Mouse (Mus musculus) gastrocnemius, adult 18-20 months (tissue): ENCODE data around the gene Cyb561d2. TPM values are rescaled to one million over a fixed set of nuclear protein-coding genes. Genes with fewer than 3 reads are reported as not detected.

Experiments used
- DNase-seq: peaks from one replicate; pipeline ENCODE4 v3.0.0; 2021; ENCODE audit warnings: low spot score
- total RNA-seq, 2 experiments: library from RNA; stranded (reverse); gene quantifications; 2 replicates each; pipeline ENCODE4 v1.2.3; 2021

Gene Cyb561d2
- total RNA-seq, 2 experiments from 2014 or later = 3.0 to 4.1 TPM

GRCm38 (mm10) chr9:107551117-107551889 lies 9.3 kb upstream of the Cyb561d2 start, which contains the start of gene Rassf1:
Rassf1 (plus strand) TSS chr9:107551555.
- peak; percentile 66 for DNase-seq

GRCm38 (mm10) chr9:107550491-107551116 lies 8.6 kb upstream of the Cyb561d2 start:
- no peak for DNase-seq

- DNase-seq = no peak
These were observed 7.5 kb upstream of the Cyb561d2 start for GRCm38 (mm10) chr9:107549297-107550074.

GRCm38 (mm10) chr9:107548820-107549219 lies 6.8 kb upstream of the Cyb561d2 start:
- no peak for DNase-seq

GRCm38 (mm10) chr9:107547957-107548356 lies 6.0 kb upstream of the Cyb561d2 start:
- no peak for DNase-seq

GRCm38 (mm10) chr9:107547026-107547425 lies 5.0 kb upstream of the Cyb561d2 start, which contains the start of gene Zmynd10:
Zmynd10 (plus strand) TSS chr9:107547298.
- DNase-seq = peak; percentile 81

- DNase-seq = peak; percentile 78
These were observed 3.6 kb upstream of the Cyb561d2 start for GRCm38 (mm10) chr9:107545602-107546001.

GRCm38 (mm10) chr9:107545199-107545598 lies 3.2 kb upstream of the Cyb561d2 start:
- DNase-seq = no peak

GRCm38 (mm10) chr9:107544729-107545128 lies 2.7 kb upstream of the Cyb561d2 start:
- DNase-seq = no peak

- DNase-seq = no peak
These were observed 2.3 kb upstream of the Cyb561d2 start for GRCm38 (mm10) chr9:107544196-107544700.

- no peak for DNase-seq
These were observed 1.3 kb upstream of the Cyb561d2 start for GRCm38 (mm10) chr9:107543299-107543698.

- DNase-seq = no peak
These were observed 728 bp upstream of the Cyb561d2 start for GRCm38 (mm10) chr9:107542721-107543120.

GRCm38 (mm10) chr9:107542352-107542686 lies 326 bp upstream of the Cyb561d2 start:
- no peak for DNase-seq

GRCm38 (mm10) chr9:107541005-107541404 lies 988 bp downstream of the Cyb561d2 start:
- no peak for DNase-seq

- no peak for DNase-seq
These were observed 1.6 kb downstream of the Cyb561d2 start for GRCm38 (mm10) chr9:107540420-107540819.

- DNase-seq = no peak
These were observed 2.1 kb downstream of the Cyb561d2 start for GRCm38 (mm10) chr9:107539940-107540339.

- no peak for DNase-seq
These were observed 3.3 kb downstream of the Cyb561d2 start for GRCm38 (mm10) chr9:107538711-107539110.

GRCm38 (mm10) chr9:107538231-107538630 lies 3.8 kb downstream of the Cyb561d2 start:
- DNase-seq = no peak

- no peak for DNase-seq
These were observed 7.4 kb downstream of the Cyb561d2 start for GRCm38 (mm10) chr9:107534408-107535202.

GRCm38 (mm10) chr9:107533791-107534407 lies 8.1 kb downstream of the Cyb561d2 start, which contains the start of gene Tmem115:
Tmem115 (plus strand) TSS chr9:107533945.
- DNase-seq = peak; percentile 94
